ENCODE assay signal across 11 mouse cellular contexts in genomic region chr16:34493914-34494313, GRCm38 (mm10).
DNase-seq lines count a peak whose midpoint lies in the region; ATAC-seq and TF ChIP-seq lines count a peak whose summit lies in the region.
"Had no signal": no experiment of that assay in that cellular context is flagged by ENCODE, and none has a peak within 500 bp of the region (broad histone marks: within the 10 kb centered on the region; RNA-seq: fewer than 3 reads in every experiment).

No protein-coding gene starts in this region.

- H3K4me3 ChIP-seq in heart, adult 2 months, result no peak overlapping the region
- no peak overlapping the region for H3K4me3 ChIP-seq in heart, embryonic 10.5 days
- no peak overlapping the region for H3K4me3 ChIP-seq in kidney, embryonic 16.5 days (ENCODE audit: low read length)
- no peak overlapping the region for H3K4me3 ChIP-seq in myocyte
- H3K4me3 ChIP-seq: intestine, embryonic 15.5 days; limb, embryonic 12.5 days; midbrain, embryonic 15.5 days had no signal

- intact Hi-C loops in heart, adult 2 months (cut with DNase I), result loop anchor here (1.0 to 5.0 kb wide), 7 partner anchors 33 to 147 kb away; partner anchors contain the start of gene Kalrn

- H3K79me2 ChIP-seq in heart, adult 2 months (replicated peaks; ENCODE audit: control insufficient read depth, insufficient read depth, low read length), result no peaks in the 10 kb centered on the region
- peaks cover 2% of the 10 kb centered on the region for H3K79me2 ChIP-seq in myocyte (ENCODE audit: control insufficient read depth, insufficient read depth)

- H3K4me2 ChIP-seq in kidney, embryonic 16.5 days (replicated peaks; ENCODE audit: low read depth, low read length), result no peak overlapping the region
- H3K4me2 ChIP-seq in myocyte (ENCODE audit: low read depth), result peak overlapping the region; percentile 60
- H3K4me2 ChIP-seq: intestine, embryonic 15.5 days; limb, embryonic 12.5 days; midbrain, embryonic 15.5 days had no signal

- H3K9me3 ChIP-seq in heart, embryonic 10.5 days, result no peaks in the 10 kb centered on the region
- 0 out of 2 replicates have a peak, but pooled peaks cover 4% of the 10 kb centered on the region for H3K9me3 ChIP-seq in kidney, embryonic 16.5 days (ENCODE audit: low read length)
- H3K9me3 ChIP-seq: intestine, embryonic 15.5 days; midbrain, embryonic 15.5 days had no signal

- TF ChIP-seq POLR2A in heart, adult 2 months (IDR thresholded peaks at IDR 0.05; ENCODE audit: insufficient read depth, low read depth, low read length), result no peak; the same call in 1 of the 2 replicates
- no peak for TF ChIP-seq POLR2A in myocyte (IDR thresholded peaks at IDR 0.05; ENCODE audit: insufficient read length, low read depth)

- no peaks in the 10 kb centered on the region for H3K27me3 ChIP-seq in heart, adult 2 months (ENCODE audit: control insufficient read depth, insufficient read depth, low read length)
- no peaks in the 10 kb centered on the region for H3K27me3 ChIP-seq in heart, embryonic 10.5 days (ENCODE audit: insufficient read depth, poor library complexity, severe bottlenecking)
- H3K27me3 ChIP-seq in kidney, embryonic 16.5 days (ENCODE audit: insufficient read depth, low read length), result no peaks in the 10 kb centered on the region
- H3K27me3 ChIP-seq in myocyte (ENCODE audit: control insufficient read depth, insufficient read depth, insufficient read length), result no peaks in the 10 kb centered on the region
- H3K27me3 ChIP-seq: intestine, embryonic 15.5 days; limb, embryonic 12.5 days; midbrain, embryonic 15.5 days had no signal

- no peaks in the 10 kb centered on the region; the same call in 1 of the 2 replicates for H3K36me3 ChIP-seq in heart, adult 2 months (ENCODE audit: control insufficient read depth, insufficient read depth, low read length)
- no peaks in the 10 kb centered on the region for H3K36me3 ChIP-seq in heart, embryonic 10.5 days
- H3K36me3 ChIP-seq in kidney, embryonic 16.5 days (ENCODE audit: insufficient read depth, low read length), result no peaks in the 10 kb centered on the region
- H3K36me3 ChIP-seq in myocyte (ENCODE audit: control insufficient read depth, insufficient read depth), result no peaks in the 10 kb centered on the region
- H3K36me3 ChIP-seq: intestine, embryonic 15.5 days; limb, embryonic 12.5 days; midbrain, embryonic 15.5 days had no signal

- no peak overlapping the region for H3ac ChIP-seq in myocyte (ENCODE audit: control insufficient read depth, insufficient read length)

- peak; percentile 77; the same call in 1 of the 2 replicates for TF ChIP-seq EP300 in heart, adult 2 months (IDR thresholded peaks at IDR 0.05; ENCODE audit: insufficient read depth, low read depth, low read length)

- peaks cover 19% of the 10 kb centered on the region for H3K4me1 ChIP-seq in heart, adult 2 months (ENCODE audit: control insufficient read depth, insufficient read depth, low read length)
- peaks cover 33% of the 10 kb centered on the region for H3K4me1 ChIP-seq in heart, embryonic 10.5 days
- peaks cover 31% of the 10 kb centered on the region for H3K4me1 ChIP-seq in kidney, embryonic 16.5 days (ENCODE audit: insufficient read depth, low read length)

- no peak for ATAC-seq in kidney, embryonic 16.5 days (ENCODE audit: low FRiP score, low TSS enrichment)
- ATAC-seq: intestine, embryonic 15.5 days; midbrain, embryonic 15.5 days had no signal

- H3K27ac ChIP-seq in heart, adult 2 months, result peak overlapping the region; percentile 64
- no peak overlapping the region for H3K27ac ChIP-seq in heart, embryonic 10.5 days
- H3K27ac ChIP-seq in kidney, embryonic 16.5 days (ENCODE audit: low read length), result peak overlapping the region; percentile 18; the same call in 1 of the 2 replicates
- H3K27ac ChIP-seq: intestine, embryonic 15.5 days; limb, embryonic 12.5 days; midbrain, embryonic 15.5 days had no signal

- H3K9ac ChIP-seq in heart, adult 2 months (ENCODE audit: low read depth, low read length), result no peak overlapping the region
- H3K9ac ChIP-seq in kidney, embryonic 16.5 days (replicated peaks; ENCODE audit: low read length), result no peak overlapping the region
- H3K9ac ChIP-seq: intestine, embryonic 15.5 days; limb, embryonic 12.5 days; midbrain, embryonic 15.5 days had no signal

- TF ChIP-seq CTCF in heart, adult 2 months (IDR thresholded peaks at IDR 0.05), result peak; percentile 38

- 15% methylated on average over 3 of the region's 3 CpGs for WGBS in heart, adult 2 months
- WGBS in heart, embryonic 10.5 days, result 71% methylated on average over 3 of the region's 3 CpGs
- WGBS in kidney, embryonic 16.5 days, result 58% methylated on average over 3 of the region's 3 CpGs

- DNase-seq in heart, adult 2 months, result peak; percentile 49 to 70
- DNase-seq in heart, embryonic 10.5 days (ENCODE audit: low spot score), result no peak
- peak; percentile 81 for DNase-seq in heart, adult 8-10 months (ENCODE audit: low spot score)
- DNase-seq in spleen, postnatal 4 days (ENCODE audit: low spot score in 2 of 2), result no peak
- no peak for DNase-seq in neural tube, embryonic 10.5 days (ENCODE audit: extremely low spot score, low spot score)
- DNase-seq in urinary bladder, adult 18-20 months (ENCODE audit: low spot score in 2 of 2), result no peak

TF ChIP-seq in myocyte, 11 proteins besides CTCF, POLR2A, EP300 and RAD21:
- TF ChIP-seq SRF (IDR thresholded peaks at IDR 0.05; ENCODE audit: control insufficient read depth, insufficient read length, low read depth) (no peak), CEBPB (IDR thresholded peaks at IDR 0.05; ENCODE audit: insufficient read depth, poor library complexity, severe bottlenecking) (peak; percentile 49; the same call in 1 of the 2 replicates)

Comparison
In these comparisons a context has a peak if more than half of its experiments do, and no peak if none do; other contexts are left out.
1. DNase-seq: peak in heart, adult 2 months (2 of 2) and heart, adult 8-10 months (single experiment); none in heart, embryonic 10.5 days (single experiment), spleen, postnatal 4 days (0 of 2), neural tube, embryonic 10.5 days (single experiment) and urinary bladder, adult 18-20 months (0 of 2).